Mouse (Mus musculus): ENCODE measurements around the gene Olfr854.

Gene Olfr854

GRCm38 (mm10) chr9:19567282-19567681 is at the start of gene Olfr854:
Gene Olfr854 (minus strand): TSS chr9:19567382.
- in situ Hi-C loops (cut with MboI; ENCODE audit: low pct_unique_long_range_greater_than_20kb in 1 of 2, low sequenced_read_pairs in 2 of 2, unreplicated experiment in 1 of 2), result no loop called here

- in situ Hi-C loops (cut with MboI; ENCODE audit: low pct_unique_long_range_greater_than_20kb in 1 of 2, low sequenced_read_pairs in 2 of 2, unreplicated experiment in 1 of 2), result no loop called here
Observed at GRCm38 (mm10) chr9:19582317-19582716, 15.1 kb upstream of the Olfr854 start, which contains the start of gene Olfr855. Gene Olfr855 (plus strand): TSS chr9:19582617.

DNA sequence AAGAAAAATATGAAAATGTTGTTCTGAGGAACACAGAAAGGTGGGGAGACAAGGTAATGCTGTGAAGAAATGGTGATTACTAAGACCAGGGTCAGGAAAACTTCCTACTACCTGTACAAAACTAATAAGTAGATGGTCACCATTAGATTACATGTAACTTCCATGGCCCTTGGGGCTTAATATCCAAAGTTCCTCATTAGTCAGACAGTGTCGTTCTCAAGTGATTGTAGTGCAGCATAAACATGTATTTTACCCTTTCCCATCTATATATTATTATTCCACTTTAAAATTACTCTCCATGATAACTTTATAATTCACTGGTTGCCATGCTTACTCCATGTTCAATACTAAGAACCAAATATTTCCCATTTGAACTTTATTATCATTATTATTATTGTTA is 26.2 kb downstream of the Olfr854 start, which contains the start of gene Olfr853:
TSS of gene Olfr853 (minus strand) at position 101 of the 400 bp plus-strand sequence.
- in situ Hi-C loops (cut with MboI; ENCODE audit: low pct_unique_long_range_greater_than_20kb in 1 of 2, low sequenced_read_pairs in 2 of 2, unreplicated experiment in 1 of 2), result no loop called here

Measured in mouse embryonic stem cell (cell line).